19 mouse cellular contexts compared by ENCODE assay signal in the genomic region with DNA sequence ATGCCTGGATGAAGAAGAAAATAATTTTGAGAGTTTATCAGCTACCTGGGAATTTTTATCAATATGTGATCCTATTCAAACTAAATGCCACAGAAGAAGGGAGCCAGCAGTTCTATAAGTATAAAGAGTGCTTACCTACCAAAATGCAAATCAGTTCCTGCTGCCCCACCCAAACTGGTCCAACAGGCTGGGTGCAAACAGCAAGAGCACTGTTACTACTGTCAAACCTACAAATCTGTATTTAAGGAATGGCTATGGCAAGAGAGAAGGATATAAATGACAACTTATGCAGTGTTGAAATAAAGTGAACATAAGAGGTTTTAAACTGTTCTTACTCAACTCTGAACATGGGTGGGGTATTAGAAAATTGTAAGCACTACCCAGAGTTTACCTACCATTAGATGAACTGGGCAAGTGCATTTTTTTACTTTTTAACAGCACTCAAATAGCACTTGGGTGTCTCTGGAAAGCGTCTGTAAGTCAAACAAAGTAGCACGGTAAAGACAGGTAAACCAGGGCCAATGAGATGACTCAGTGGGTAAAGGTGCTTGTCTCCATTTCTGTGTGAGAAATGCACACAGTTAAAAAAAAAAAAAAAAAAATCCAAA. TPM values are rescaled to one million over a fixed set of nuclear protein-coding genes. Genes with fewer than 3 reads are reported as not detected.
A peak's percentile ranks its signal among the peaks of the same experiment; 100 is the strongest.
DNase-seq lines count a peak whose midpoint lies in the region.
"Had no signal": no experiment of that assay in that cellular context is flagged by ENCODE, and none has a peak within 500 bp of the region (broad histone marks: within the 10 kb centered on the region; RNA-seq: fewer than 3 reads in every experiment).

No protein-coding gene starts in this region.

- no peaks in the 10 kb centered on the region for H3K36me3 ChIP-seq in splenic B cell, adult 2 months (ENCODE audit: control insufficient read depth, insufficient read depth, low read length, poor library complexity, severe bottlenecking)
- H3K36me3 ChIP-seq: embryonic facial prominence, embryonic 13.5 days; forebrain, embryonic 15.5 days; heart, embryonic 10.5 days; neural tube, embryonic 13.5 days had no signal

- 35% methylated on average over 2 of the region's 2 CpGs for WGBS in large intestine, adult 2 months

- peak; percentile 71 for DNase-seq in urinary bladder, postnatal 14 days (ENCODE audit: low spot score)
- DNase-seq in urinary bladder, postnatal 4 days (ENCODE audit: low spot score in 2 of 2): no peak
- peak; percentile 78 for DNase-seq in large intestine, adult 2 months (ENCODE audit: low read depth, low spot score)
- peak; percentile 18 for DNase-seq in splenic B cell, adult 2 months (ENCODE audit: low read depth, low spot score)
- no peak for DNase-seq in left cerebral cortex, adult 8-10 months (ENCODE audit: low spot score in 2 of 2)
- DNase-seq in layer of hippocampus, adult 11-12 months (ENCODE audit: low spot score): no peak
- DNase-seq in MN1 (ENCODE audit: low spot score): no peak
- DNase-seq: adrenal gland, postnatal 10 days; cerebellum, postnatal 10 days; gastrocnemius, postnatal 36 days; kidney, adult 9 months; kidney, postnatal 4 days; midbrain, embryonic 14.5 days had no signal

- H3K27me3 ChIP-seq in splenic B cell, adult 2 months (ENCODE audit: control insufficient read depth, insufficient read depth, low read length, poor library complexity, severe bottlenecking): no peaks in the 10 kb centered on the region
- H3K27me3 ChIP-seq: embryonic facial prominence, embryonic 13.5 days; forebrain, embryonic 15.5 days; megakaryocyte, embryonic 14.5 days; neural tube, embryonic 13.5 days; Patski had no signal

RNA-seq across cellular contexts. Expression of a gene that starts 23.9 kb away (rescaled TPM):
- 8.7 and 9.5 TPM in 2 replicates for polyA plus RNA-seq in large intestine, adult 2 months (2012; rRNA removed)
- 10 to 100 TPM; 26.7 to 31.8 (median 29.4) TPM for total RNA-seq in left cerebral cortex, adult 8-10 months (2022)

Comparison
In these comparisons a context has a peak if more than half of its experiments do, and no peak if none do; other contexts are left out.
1. DNase-seq: peak in urinary bladder, postnatal 14 days (single experiment), large intestine, adult 2 months (single experiment) and splenic B cell, adult 2 months (single experiment); none in urinary bladder, postnatal 4 days (0 of 2), left cerebral cortex, adult 8-10 months (0 of 2), layer of hippocampus, adult 11-12 months (single experiment) and MN1 (single experiment).